In genomic region chr13:95832712-95833111, GRCm38 (mm10) we compare ENCODE assay signal across 19 mouse cellular contexts. TPM values are rescaled to one million over a fixed set of nuclear protein-coding genes. Genes with fewer than 3 reads are reported as not detected.
DNase-seq lines count a peak whose midpoint lies in the region; ATAC-seq and TF ChIP-seq lines count a peak whose summit lies in the region.
"Had no signal": no experiment of that assay in that cellular context is flagged by ENCODE, and none has a peak within 500 bp of the region (broad histone marks: within the 10 kb centered on the region; RNA-seq: fewer than 3 reads in every experiment).

No protein-coding gene starts in this region.

- no peak overlapping the region for H3K4me3 ChIP-seq in intestine, postnatal 0 days (ENCODE audit: low read depth, low read length)
- H3K4me3 ChIP-seq in intestine, embryonic 15.5 days (replicated peaks): no peak overlapping the region
- no peak overlapping the region for H3K4me3 ChIP-seq in small intestine, adult 2 months (ENCODE audit: low read depth, low read length)
- H3K4me3 ChIP-seq in hindbrain, postnatal 0 days (ENCODE audit: low read length): no peak overlapping the region
- H3K4me3 ChIP-seq: embryonic facial prominence, embryonic 13.5 days; forebrain, embryonic 13.5 days; heart, adult 2 months; heart, embryonic 12.5 days; hindbrain, embryonic 10.5 days; hindbrain, embryonic 15.5 days had no signal

- H3K9me3 ChIP-seq in intestine, postnatal 0 days (ENCODE audit: control insufficient read depth): no peaks in the 10 kb centered on the region
- no peaks in the 10 kb centered on the region for H3K9me3 ChIP-seq in intestine, embryonic 15.5 days
- H3K9me3 ChIP-seq in hindbrain, postnatal 0 days (ENCODE audit: low read length): no peaks in the 10 kb centered on the region
- H3K9me3 ChIP-seq: embryonic facial prominence, embryonic 13.5 days; forebrain, embryonic 13.5 days; G1E; heart, embryonic 12.5 days; hindbrain, embryonic 10.5 days; hindbrain, embryonic 15.5 days had no signal

- H3K27me3 ChIP-seq in intestine, postnatal 0 days (replicated peaks; ENCODE audit: control insufficient read depth, insufficient read depth, low read length): no peaks in the 10 kb centered on the region
- H3K27me3 ChIP-seq in intestine, embryonic 15.5 days (replicated peaks): no peaks in the 10 kb centered on the region
- no peaks in the 10 kb centered on the region for H3K27me3 ChIP-seq in small intestine, adult 2 months (ENCODE audit: control insufficient read depth, insufficient read depth, low read length)
- no peaks in the 10 kb centered on the region for H3K27me3 ChIP-seq in hindbrain, postnatal 0 days (ENCODE audit: insufficient read depth, low read length)
- H3K27me3 ChIP-seq: CH12.LX; embryonic facial prominence, embryonic 13.5 days; forebrain, embryonic 13.5 days; heart, embryonic 12.5 days; hindbrain, embryonic 15.5 days had no signal

- DNase-seq in R1 (ENCODE audit: low read depth, low spot score): peak; percentile 56
- no peak for DNase-seq in kidney, postnatal 10 days
- no peak for DNase-seq in hindbrain, postnatal 0 days (ENCODE audit: low spot score)
- DNase-seq: cerebellum, adult 11 months; cerebellum, adult 8-10 months; cerebellum, postnatal 14 days; gastrocnemius, postnatal 36 days; heart, adult 2 months had no signal

- 35% methylated on average over 3 of the region's 3 CpGs for WGBS in intestine, postnatal 0 days
- 69% methylated on average over 3 of the region's 3 CpGs for WGBS in intestine, embryonic 15.5 days
- 54% methylated on average over 3 of the region's 3 CpGs for WGBS in small intestine, adult 2 months
- 35% methylated on average over 3 of the region's 3 CpGs for WGBS in hindbrain, postnatal 0 days

- H3K36me3 ChIP-seq in intestine, postnatal 0 days (ENCODE audit: control insufficient read depth, insufficient read depth): peaks cover 6% of the 10 kb centered on the region; the same call in 1 of the 2 replicates
- H3K36me3 ChIP-seq in intestine, embryonic 15.5 days: no peaks in the 10 kb centered on the region
- H3K36me3 ChIP-seq in small intestine, adult 2 months (ENCODE audit: control insufficient read depth, insufficient read depth, low read length): peaks cover 11% of the 10 kb centered on the region
- H3K36me3 ChIP-seq in hindbrain, postnatal 0 days (ENCODE audit: insufficient read depth, low read length): no peaks in the 10 kb centered on the region
- H3K36me3 ChIP-seq: heart, embryonic 12.5 days; hindbrain, embryonic 15.5 days had no signal

- H3K27ac ChIP-seq in intestine, postnatal 0 days (ENCODE audit: low read depth, low read length): peak overlapping the region; percentile 64; the same call in 1 of the 2 replicates
- H3K27ac ChIP-seq in intestine, embryonic 15.5 days: no peak overlapping the region
- peak overlapping the region; percentile 83 for H3K27ac ChIP-seq in small intestine, adult 2 months (ENCODE audit: insufficient read depth, low read depth, low read length)
- H3K27ac ChIP-seq in hindbrain, postnatal 0 days: no peak overlapping the region
- H3K27ac ChIP-seq: embryonic facial prominence, embryonic 13.5 days; forebrain, embryonic 13.5 days; heart, adult 2 months; hindbrain, embryonic 10.5 days; hindbrain, embryonic 15.5 days had no signal

- no peak for TF ChIP-seq CTCF in intestine, postnatal 0 days (IDR thresholded peaks at IDR 0.05; ENCODE audit: low read depth)
- no peak for TF ChIP-seq CTCF in small intestine, adult 2 months (IDR thresholded peaks at IDR 0.05; ENCODE audit: extremely low read depth, insufficient read length, insufficient replicate concordance, low read depth, low read length)
- TF ChIP-seq CTCF in hindbrain, postnatal 0 days (IDR thresholded peaks at IDR 0.05; ENCODE audit: low read depth): no peak

- no peak for TF ChIP-seq POLR2A in small intestine, adult 2 months (IDR thresholded peaks at IDR 0.05; ENCODE audit: low read depth, low read length)

- no peak overlapping the region for H3K9ac ChIP-seq in intestine, postnatal 0 days (ENCODE audit: low read depth, low read length)
- no peak overlapping the region for H3K9ac ChIP-seq in intestine, embryonic 15.5 days
- no peak overlapping the region for H3K9ac ChIP-seq in hindbrain, postnatal 0 days (replicated peaks; ENCODE audit: low read length)
- H3K9ac ChIP-seq: embryonic facial prominence, embryonic 13.5 days; forebrain, embryonic 13.5 days; heart, embryonic 12.5 days; hindbrain, embryonic 15.5 days had no signal

- no peak overlapping the region for H3K4me2 ChIP-seq in intestine, postnatal 0 days (replicated peaks; ENCODE audit: low read depth)
- no peak overlapping the region for H3K4me2 ChIP-seq in intestine, embryonic 15.5 days (replicated peaks)
- no peak overlapping the region for H3K4me2 ChIP-seq in hindbrain, postnatal 0 days (ENCODE audit: low read depth, low read length)
- H3K4me2 ChIP-seq: embryonic facial prominence, embryonic 13.5 days; forebrain, embryonic 13.5 days; heart, embryonic 12.5 days; hindbrain, embryonic 15.5 days had no signal

- peaks cover 9% of the 10 kb centered on the region; the same call in 1 of the 2 replicates for H3K4me1 ChIP-seq in intestine, postnatal 0 days (replicated peaks; ENCODE audit: control insufficient read depth, insufficient read depth, low read length)
- H3K4me1 ChIP-seq in intestine, embryonic 15.5 days (replicated peaks): 0 out of 2 replicates have a peak, but pooled peaks cover 5% of the 10 kb centered on the region
- H3K4me1 ChIP-seq in small intestine, adult 2 months (ENCODE audit: control insufficient read depth, insufficient read depth, insufficient read length, low read length): peaks cover 56% of the 10 kb centered on the region
- peaks cover 11% of the 10 kb centered on the region; the same call in 1 of the 2 replicates for H3K4me1 ChIP-seq in hindbrain, postnatal 0 days (ENCODE audit: insufficient read depth, low read length)
- H3K4me1 ChIP-seq: forebrain, embryonic 13.5 days had no signal

- ATAC-seq in intestine, postnatal 0 days: no peak
- ATAC-seq in intestine, embryonic 15.5 days: no peak
- ATAC-seq in hindbrain, postnatal 0 days: no peak
- ATAC-seq: forebrain, embryonic 13.5 days; inflammation-experienced regulatory T-cells, adult 6 months had no signal

RNA-seq across cellular contexts. Expression of gene Iqgap2, which starts 59.0 kb away (rescaled TPM):
- polyA plus RNA-seq in intestine, postnatal 0 days (2015; fragmentation: Nextera tagmentation; extraction: Ambion mirVana): 31.5 and 35.9 TPM in 2 replicates
- 27.3 and 28.6 TPM in 2 replicates for polyA plus RNA-seq in intestine, embryonic 15.5 days (2015; fragmentation: Nextera tagmentation; extraction: Ambion mirVana)
- polyA plus RNA-seq in small intestine, adult 2 months (2012; rRNA removed): 16.3 and 44.1 TPM in 2 replicates
- total RNA-seq in hindbrain, postnatal 0 days (2014; rRNA removed): 2.9 and 5.0 TPM in 2 replicates
- polyA plus RNA-seq in hindbrain, postnatal 0 days (2015; fragmentation: Nextera tagmentation; extraction: Ambion mirVana): 3.1 and 3.2 TPM in 2 replicates

Comparison
In these comparisons a context has a peak if more than half of its experiments do, and no peak if none do; other contexts are left out.
1. H3K27ac ChIP-seq: peak in intestine, postnatal 0 days (single experiment) and small intestine, adult 2 months (single experiment); none in intestine, embryonic 15.5 days (single experiment) and hindbrain, postnatal 0 days (single experiment).